Mouse (Mus musculus) liver, embryonic 14.5 days (tissue): ENCODE data around the gene Cldnd1.

Experiments used
- CTCF ChIP-seq: IDR thresholded peaks from 2 replicates; pipeline ENCODE4 v1.5.1; 2016; ENCODE audit warnings: antibody characterized with exemption, low read depth, control low read depth
- EP300 ChIP-seq: IDR thresholded peaks from 2 replicates; pipeline ENCODE4 v1.6.1; 2016; ENCODE audit warnings: antibody characterized with exemption, low read depth

DNA sequence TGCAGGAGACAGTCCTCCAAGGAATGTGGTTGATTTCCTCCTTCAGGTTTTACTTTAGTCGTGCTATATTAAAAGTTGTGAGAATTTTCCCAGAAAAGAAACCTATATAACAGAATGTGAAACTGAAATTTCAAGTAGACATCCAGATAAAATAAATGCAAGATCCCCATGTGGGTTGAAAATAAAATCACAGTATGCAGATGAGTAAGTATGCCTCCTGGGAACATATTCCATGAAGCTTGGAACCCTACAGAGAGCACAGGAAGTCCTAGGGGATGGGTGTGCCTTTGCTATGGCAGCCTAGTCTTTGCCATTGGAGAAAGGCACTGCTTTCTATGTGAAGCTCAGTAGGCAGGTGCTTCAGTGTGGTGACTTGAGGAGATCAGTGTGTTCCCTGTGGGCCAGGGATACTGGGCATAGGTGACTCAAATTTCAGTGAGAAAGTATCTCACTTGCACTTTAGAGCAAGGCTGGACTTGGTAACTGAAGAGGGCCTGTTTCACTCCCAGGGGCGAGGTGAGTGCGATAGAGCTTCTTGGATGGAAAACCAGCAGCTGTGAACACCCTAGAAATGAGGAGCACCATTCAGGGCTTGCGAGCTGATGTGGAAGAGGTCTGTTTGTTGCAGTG lies 20.3 kb upstream of the Cldnd1 start:
- TF ChIP-seq CTCF (no peak), EP300 (no peak)
